Mouse (Mus musculus): ENCODE measurements around the gene Hs3st3a1. TPM values are rescaled to one million over a fixed set of nuclear protein-coding genes. Genes with fewer than 3 reads are reported as not detected.

Gene Hs3st3a1
- polyA plus RNA-seq, 1 experiment from 2014 or later, result 2.5 TPM

GRCm38 (mm10) chr11:64435546-64436411 lies 647 bp downstream of the Hs3st3a1 start:
- H3K4me1 ChIP-seq (replicated peaks; ENCODE audit: control insufficient read depth, insufficient read depth, low read length), result peaks cover 7% of the 10 kb centered on the region
- H3K9ac ChIP-seq (ENCODE audit: low read length), result peak overlapping the region; percentile 58
- peak overlapping the region; percentile 45 for H3K4me3 ChIP-seq (ENCODE audit: low read depth, low read length)
- WGBS, result under 1% methylated on average over 80 of the region's 81 CpGs
- H3K4me2 ChIP-seq (ENCODE audit: low read length), result peak overlapping the region; percentile 94
- peak; percentile 77 for ATAC-seq (replicated peaks; ENCODE audit: low FRiP score, low TSS enrichment, low read depth)
- peaks cover 34% of the 10 kb centered on the region for H3K27me3 ChIP-seq (replicated peaks; ENCODE audit: control insufficient read depth, insufficient read depth, low read length)
- no peaks in the 10 kb centered on the region for H3K36me3 ChIP-seq (ENCODE audit: control insufficient read depth, insufficient read depth, low read length)
- no peaks in the 10 kb centered on the region for H3K9me3 ChIP-seq (ENCODE audit: control insufficient read depth, low read length)
- peak overlapping the region; percentile 36 for H3K27ac ChIP-seq (ENCODE audit: low read depth)
- DNase-seq (ENCODE audit: low spot score), result peak; percentile 88

DNA sequence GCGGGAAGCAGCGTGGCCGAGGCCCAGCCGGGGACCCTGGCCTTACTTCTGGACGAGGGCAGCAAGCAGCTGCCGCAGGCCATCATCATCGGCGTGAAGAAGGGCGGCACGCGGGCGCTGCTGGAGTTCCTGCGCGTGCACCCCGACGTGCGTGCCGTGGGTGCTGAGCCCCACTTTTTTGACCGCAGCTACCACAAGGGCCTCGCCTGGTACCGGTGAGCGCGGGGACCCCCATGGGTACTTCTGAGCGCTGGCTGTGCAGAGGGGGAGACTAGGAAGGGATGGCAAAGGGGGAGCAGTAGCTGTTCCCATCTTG lies 1.2 kb downstream of the Hs3st3a1 start, which contains the start of gene F930015N05Rik:
TSS of gene F930015N05Rik (minus strand) at position 242 of the 316 bp plus-strand sequence.
- peaks cover 38% of the 10 kb centered on the region for H3K27me3 ChIP-seq (replicated peaks; ENCODE audit: control insufficient read depth, insufficient read depth, low read length)
- H3K9ac ChIP-seq (ENCODE audit: low read length), result peak within 1 kb of the TSS; percentile 58
- H3K27ac ChIP-seq (ENCODE audit: low read depth), result peak within 1 kb of the TSS; percentile 36
- peak within 1 kb of the TSS; percentile 45 for H3K4me3 ChIP-seq (ENCODE audit: low read depth, low read length)
- no peak for ATAC-seq (replicated peaks; ENCODE audit: low FRiP score, low TSS enrichment, low read depth)
- no peaks in the 10 kb centered on the region for H3K9me3 ChIP-seq (ENCODE audit: control insufficient read depth, low read length)
- peaks cover 7% of the 10 kb centered on the region for H3K4me1 ChIP-seq (replicated peaks; ENCODE audit: control insufficient read depth, insufficient read depth, low read length)
- 2% methylated on average over 24 of the region's 24 CpGs for WGBS
- H3K4me2 ChIP-seq (ENCODE audit: low read length), result peak within 1 kb of the TSS; percentile 94
- H3K36me3 ChIP-seq (ENCODE audit: control insufficient read depth, insufficient read depth, low read length), result no peaks in the 10 kb centered on the region
- no peak for DNase-seq (ENCODE audit: low spot score)

DNA sequence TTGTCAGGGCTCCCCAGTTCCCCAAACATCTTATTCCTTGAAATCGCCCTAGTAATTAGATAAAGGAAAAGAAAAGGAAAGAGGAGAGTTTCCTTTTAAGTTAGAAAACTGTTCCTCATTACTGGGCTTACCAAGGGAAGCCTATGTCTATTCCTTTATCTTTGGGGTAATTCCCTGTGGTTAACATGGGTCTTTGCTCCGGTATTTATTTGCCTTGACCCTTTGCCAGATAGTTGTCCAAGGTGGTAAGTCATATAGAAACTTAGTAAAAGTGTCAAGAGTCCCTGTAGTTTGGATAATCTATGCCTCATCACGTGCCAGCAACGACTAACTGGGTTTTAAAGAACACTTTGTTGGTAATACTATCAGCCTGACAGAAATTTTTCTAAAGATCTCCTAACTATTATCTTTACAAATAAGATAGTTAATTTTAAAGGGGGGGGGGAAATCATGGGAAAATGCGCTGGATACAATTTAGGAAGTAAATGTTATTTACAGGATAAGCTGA lies 1.7 kb downstream of the Hs3st3a1 start:
- H3K4me1 ChIP-seq (replicated peaks; ENCODE audit: control insufficient read depth, insufficient read depth, low read length), result peaks cover 7% of the 10 kb centered on the region
- H3K27me3 ChIP-seq (replicated peaks; ENCODE audit: control insufficient read depth, insufficient read depth, low read length), result peaks cover 38% of the 10 kb centered on the region
- peak overlapping the region; percentile 94 for H3K4me2 ChIP-seq (ENCODE audit: low read length)
- H3K27ac ChIP-seq (ENCODE audit: low read depth), result no peak overlapping the region
- H3K9ac ChIP-seq (ENCODE audit: low read length), result peak overlapping the region; percentile 58; the same call in 1 of the 2 replicates
- WGBS, result 23% methylated on average over 5 of the region's 5 CpGs
- H3K36me3 ChIP-seq (ENCODE audit: control insufficient read depth, insufficient read depth, low read length), result no peaks in the 10 kb centered on the region
- DNase-seq (ENCODE audit: low spot score) (no peak), ATAC-seq (replicated peaks; ENCODE audit: low FRiP score, low TSS enrichment, low read depth) (no peak)
- no peaks in the 10 kb centered on the region for H3K9me3 ChIP-seq (ENCODE audit: control insufficient read depth, low read length)
- H3K4me3 ChIP-seq (ENCODE audit: low read depth, low read length), result peak overlapping the region; percentile 45

DNA sequence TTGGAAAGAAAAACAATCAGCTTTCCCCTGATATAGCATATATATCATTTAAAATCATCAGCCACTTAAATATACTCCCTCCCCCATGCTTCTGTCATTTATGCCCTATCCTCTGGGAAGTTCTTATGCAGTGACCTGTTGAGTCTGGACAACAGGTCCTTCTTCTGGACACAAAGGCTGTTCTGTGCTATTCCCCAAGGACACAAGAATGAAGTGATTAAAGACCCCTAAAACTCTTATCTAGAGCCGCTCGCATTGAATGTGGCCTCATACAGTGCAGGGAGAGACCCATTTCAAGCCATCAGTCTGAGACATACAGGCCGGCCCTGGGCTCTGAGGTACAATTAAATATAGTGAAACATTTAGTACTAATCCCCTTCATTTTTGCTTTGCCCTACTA lies 2.6 kb downstream of the Hs3st3a1 start:
- no peak overlapping the region for H3K9ac ChIP-seq (ENCODE audit: low read length)
- 76% methylated on average over 3 of the region's 3 CpGs for WGBS
- no peaks in the 10 kb centered on the region for H3K36me3 ChIP-seq (ENCODE audit: control insufficient read depth, insufficient read depth, low read length)
- no peak overlapping the region for H3K27ac ChIP-seq (ENCODE audit: low read depth)
- DNase-seq (ENCODE audit: low spot score) (no peak), ATAC-seq (replicated peaks; ENCODE audit: low FRiP score, low TSS enrichment, low read depth) (no peak)
- H3K4me2 ChIP-seq (ENCODE audit: low read length), result peak overlapping the region; percentile 94
- H3K27me3 ChIP-seq (replicated peaks; ENCODE audit: control insufficient read depth, insufficient read depth, low read length), result peaks cover 39% of the 10 kb centered on the region
- H3K9me3 ChIP-seq (ENCODE audit: control insufficient read depth, low read length), result no peaks in the 10 kb centered on the region
- no peak overlapping the region for H3K4me3 ChIP-seq (ENCODE audit: low read depth, low read length)
- H3K4me1 ChIP-seq (replicated peaks; ENCODE audit: control insufficient read depth, insufficient read depth, low read length), result peaks cover 7% of the 10 kb centered on the region

GRCm38 (mm10) chr11:64438909-64439308 lies 3.8 kb downstream of the Hs3st3a1 start:
- no peak for DNase-seq (ENCODE audit: low spot score)
- no peak for ATAC-seq (replicated peaks; ENCODE audit: low FRiP score, low TSS enrichment, low read depth)
- H3K9me3 ChIP-seq (ENCODE audit: control insufficient read depth, low read length), result no peaks in the 10 kb centered on the region
- no peak overlapping the region for H3K4me2 ChIP-seq (ENCODE audit: low read length)
- no peak overlapping the region for H3K27ac ChIP-seq (ENCODE audit: low read depth)
- H3K27me3 ChIP-seq (replicated peaks; ENCODE audit: control insufficient read depth, insufficient read depth, low read length), result peaks cover 37% of the 10 kb centered on the region
- H3K36me3 ChIP-seq (ENCODE audit: control insufficient read depth, insufficient read depth, low read length), result no peaks in the 10 kb centered on the region
- whole genome bisulfite sequencing, result 49% methylated on average over 3 of the region's 3 CpGs
- H3K9ac ChIP-seq (ENCODE audit: low read length), result no peak overlapping the region
- H3K4me1 ChIP-seq (replicated peaks; ENCODE audit: control insufficient read depth, insufficient read depth, low read length), result peaks cover 7% of the 10 kb centered on the region
- H3K4me3 ChIP-seq (ENCODE audit: low read depth, low read length), result no peak overlapping the region

GRCm38 (mm10) chr11:64442119-64442518 lies 7.0 kb downstream of the Hs3st3a1 start:
- WGBS, result 17% methylated on average over 8 of the region's 8 CpGs
- Histone ChIP-seq H3K9me3 (ENCODE audit: control insufficient read depth, low read length) (no peaks in the 10 kb centered on the region), H3K4me3 (ENCODE audit: low read depth, low read length) (no peak overlapping the region; the same call in 1 of the 2 replicates), H3K36me3 (ENCODE audit: control insufficient read depth, insufficient read depth, low read length) (no peaks in the 10 kb centered on the region), H3K4me2 (ENCODE audit: low read length) (peak overlapping the region; percentile 37), H3K9ac (ENCODE audit: low read length) (no peak overlapping the region), H3K27me3 (replicated peaks; ENCODE audit: control insufficient read depth, insufficient read depth, low read length) (peaks cover 32% of the 10 kb centered on the region), H3K27ac (ENCODE audit: low read depth) (peak overlapping the region; percentile 16; the same call in 1 of the 2 replicates), H3K4me1 (replicated peaks; ENCODE audit: control insufficient read depth, insufficient read depth, low read length) (no peaks in the 10 kb centered on the region; the same call in 1 of the 2 replicates)
- ATAC-seq (replicated peaks; ENCODE audit: low FRiP score, low TSS enrichment, low read depth), result no peak
- DNase-seq (ENCODE audit: low spot score), result peak; percentile 74

DNA sequence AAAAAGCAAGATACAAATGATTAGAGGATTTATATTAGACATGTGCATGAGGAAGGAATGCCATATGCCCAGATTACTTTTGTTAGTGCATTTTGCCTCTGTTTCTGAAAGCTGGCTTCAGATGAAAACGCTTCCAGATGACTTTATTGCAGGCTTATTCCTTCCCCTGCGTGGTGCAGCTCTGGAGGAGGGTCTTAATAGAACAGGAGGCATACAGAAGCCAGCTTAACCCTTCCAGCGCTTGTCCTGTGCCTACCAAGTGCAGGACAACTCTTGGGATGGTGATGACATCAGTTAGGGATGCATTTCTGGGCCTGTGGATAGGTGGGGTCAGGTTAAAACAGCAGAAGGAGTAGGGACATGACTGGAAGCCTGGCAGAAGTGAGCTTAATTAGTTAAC lies 7.6 kb downstream of the Hs3st3a1 start:
- H3K36me3 ChIP-seq (ENCODE audit: control insufficient read depth, insufficient read depth, low read length), result no peaks in the 10 kb centered on the region
- peaks cover 26% of the 10 kb centered on the region for H3K27me3 ChIP-seq (replicated peaks; ENCODE audit: control insufficient read depth, insufficient read depth, low read length)
- H3K4me2 ChIP-seq (ENCODE audit: low read length), result no peak overlapping the region
- DNase-seq (ENCODE audit: low spot score) (no peak), ATAC-seq (replicated peaks; ENCODE audit: low FRiP score, low TSS enrichment, low read depth) (no peak)
- WGBS, result 34% methylated on average over 3 of the region's 3 CpGs
- no peaks in the 10 kb centered on the region for H3K9me3 ChIP-seq (ENCODE audit: control insufficient read depth, low read length)
- no peaks in the 10 kb centered on the region; the same call in 1 of the 2 replicates for H3K4me1 ChIP-seq (replicated peaks; ENCODE audit: control insufficient read depth, insufficient read depth, low read length)
- no peak overlapping the region for H3K9ac ChIP-seq (ENCODE audit: low read length)
- H3K27ac ChIP-seq (ENCODE audit: low read depth), result no peak overlapping the region
- no peak overlapping the region for H3K4me3 ChIP-seq (ENCODE audit: low read depth, low read length)

- Histone ChIP-seq H3K4me3 (ENCODE audit: low read depth, low read length) (no peak overlapping the region), H3K27ac (ENCODE audit: low read depth) (no peak overlapping the region), H3K27me3 (replicated peaks; ENCODE audit: control insufficient read depth, insufficient read depth, low read length) (peaks cover 18% of the 10 kb centered on the region; the same call in 1 of the 2 replicates), H3K9ac (ENCODE audit: low read length) (no peak overlapping the region), H3K4me1 (replicated peaks; ENCODE audit: control insufficient read depth, insufficient read depth, low read length) (no peaks in the 10 kb centered on the region; the same call in 1 of the 2 replicates), H3K9me3 (ENCODE audit: control insufficient read depth, low read length) (no peaks in the 10 kb centered on the region), H3K4me2 (ENCODE audit: low read length) (no peak overlapping the region), H3K36me3 (ENCODE audit: control insufficient read depth, insufficient read depth, low read length) (no peaks in the 10 kb centered on the region)
- ATAC-seq (replicated peaks; ENCODE audit: low FRiP score, low TSS enrichment, low read depth), result no peak
- DNase-seq (ENCODE audit: low spot score), result no peak
- 78% methylated on average over 1 of the region's 1 CpGs for WGBS
Observed at GRCm38 (mm10) chr11:64445227-64445626, 10.1 kb downstream of the Hs3st3a1 start.

Measured in intestine, embryonic 14.5 days (tissue).